Mouse (Mus musculus): ENCODE data around the gene Ppid. TPM values are rescaled to one million over a fixed set of nuclear protein-coding genes. Genes with fewer than 3 reads are reported as not detected.
A peak's percentile ranks its signal among the peaks of the same experiment; 100 is the strongest.

Gene Ppid
- polyA plus RNA-seq, 1 experiment: 9.6 TPM

- Histone ChIP-seq H3K4me1 (ENCODE audit: control insufficient read depth, insufficient read depth, low read length) (peaks cover 22% of the 10 kb centered on the region), H3K4me3 (ENCODE audit: insufficient read depth, low read depth, low read length) (no peak overlapping the region), H3K27ac (ENCODE audit: insufficient read depth, low read depth, low read length) (no peak overlapping the region), H3K36me3 (ENCODE audit: control insufficient read depth, insufficient read depth, low read length) (no peaks in the 10 kb centered on the region; the same call in none of the 2 replicates), H3K27me3 (replicated peaks; ENCODE audit: control insufficient read depth, insufficient read depth, low read length) (no peaks in the 10 kb centered on the region)
- no peak for DNase-seq
- TF ChIP-seq POLR2A (IDR thresholded peaks at IDR 0.05; ENCODE audit: low read depth, low read length) (no peak), CTCF (conservative IDR thresholded peaks at IDR 0.05; ENCODE audit: insufficient read depth, insufficient read length, low read depth, low read length) (no peak)
- WGBS: 71% methylated on average over 6 of the region's 6 CpGs
These were observed 36.1 kb upstream of the Ppid start for GRCm38 (mm10) chr3:79555061-79555460.

GRCm38 (mm10) chr3:79559021-79559772 is 31.9 kb upstream of the Ppid start:
- WGBS: 26% methylated on average over 9 of the region's 9 CpGs
- peak; percentile 95 for DNase-seq

GRCm38 (mm10) chr3:79559773-79560045 is 31.4 kb upstream of the Ppid start:
- 6% methylated on average over 5 of the region's 5 CpGs for WGBS
- H3K27me3 ChIP-seq (replicated peaks; ENCODE audit: control insufficient read depth, insufficient read depth, low read length): no peaks in the 10 kb centered on the region
- peak overlapping the region; percentile 72 for H3K27ac ChIP-seq (ENCODE audit: insufficient read depth, low read depth, low read length)
- peaks cover 24% of the 10 kb centered on the region for H3K4me1 ChIP-seq (ENCODE audit: control insufficient read depth, insufficient read depth, low read length)
- H3K4me3 ChIP-seq (ENCODE audit: insufficient read depth, low read depth, low read length): no peak overlapping the region
- no peaks in the 10 kb centered on the region; the same call in 1 of the 2 replicates for H3K36me3 ChIP-seq (ENCODE audit: control insufficient read depth, insufficient read depth, low read length)
- TF ChIP-seq POLR2A (IDR thresholded peaks at IDR 0.05; ENCODE audit: low read depth, low read length): no peak
- no peak for TF ChIP-seq CTCF (conservative IDR thresholded peaks at IDR 0.05; ENCODE audit: insufficient read depth, insufficient read length, low read depth, low read length)
- peak; percentile 94 for DNase-seq

More at GRCm38 (mm10) chr3:79559021-79559772, 31.9 kb upstream of the Ppid start:
- peak overlapping the region; percentile 72 for H3K27ac ChIP-seq (ENCODE audit: insufficient read depth, low read depth, low read length)
- no peaks in the 10 kb centered on the region for H3K27me3 ChIP-seq (replicated peaks; ENCODE audit: control insufficient read depth, insufficient read depth, low read length)
- TF ChIP-seq POLR2A (IDR thresholded peaks at IDR 0.05; ENCODE audit: low read depth, low read length): no peak
- TF ChIP-seq CTCF (conservative IDR thresholded peaks at IDR 0.05; ENCODE audit: insufficient read depth, insufficient read length, low read depth, low read length): 0 out of 2 replicates have a peak, but pooled peaks have one; percentile 23
- H3K4me1 ChIP-seq (ENCODE audit: control insufficient read depth, insufficient read depth, low read length): peaks cover 24% of the 10 kb centered on the region
- no peaks in the 10 kb centered on the region for H3K36me3 ChIP-seq (ENCODE audit: control insufficient read depth, insufficient read depth, low read length)
- H3K4me3 ChIP-seq (ENCODE audit: insufficient read depth, low read depth, low read length): no peak overlapping the region

GRCm38 (mm10) chr3:79560555-79560954 is 30.6 kb upstream of the Ppid start:
- 70% methylated on average over 6 of the region's 6 CpGs for WGBS
- peak; percentile 89 for DNase-seq
- no peak overlapping the region for H3K4me3 ChIP-seq (ENCODE audit: insufficient read depth, low read depth, low read length)
- no peak for TF ChIP-seq CTCF (conservative IDR thresholded peaks at IDR 0.05; ENCODE audit: insufficient read depth, insufficient read length, low read depth, low read length)
- TF ChIP-seq POLR2A (IDR thresholded peaks at IDR 0.05; ENCODE audit: low read depth, low read length): no peak
- peak overlapping the region; percentile 72; the same call in 1 of the 2 replicates for H3K27ac ChIP-seq (ENCODE audit: insufficient read depth, low read depth, low read length)
- no peaks in the 10 kb centered on the region for H3K27me3 ChIP-seq (replicated peaks; ENCODE audit: control insufficient read depth, insufficient read depth, low read length)
- H3K36me3 ChIP-seq (ENCODE audit: control insufficient read depth, insufficient read depth, low read length): no peaks in the 10 kb centered on the region; the same call in 1 of the 2 replicates
- peaks cover 24% of the 10 kb centered on the region for H3K4me1 ChIP-seq (ENCODE audit: control insufficient read depth, insufficient read depth, low read length)

GRCm38 (mm10) chr3:79561784-79562715 is 29.1 kb upstream of the Ppid start:
- no peaks in the 10 kb centered on the region; the same call in 1 of the 2 replicates for H3K36me3 ChIP-seq (ENCODE audit: control insufficient read depth, insufficient read depth, low read length)
- no peak overlapping the region for H3K4me3 ChIP-seq (ENCODE audit: insufficient read depth, low read depth, low read length)
- no peaks in the 10 kb centered on the region for H3K27me3 ChIP-seq (replicated peaks; ENCODE audit: control insufficient read depth, insufficient read depth, low read length)
- DNase-seq: no peak
- no peak for TF ChIP-seq CTCF (conservative IDR thresholded peaks at IDR 0.05; ENCODE audit: insufficient read depth, insufficient read length, low read depth, low read length)
- no peak for TF ChIP-seq POLR2A (IDR thresholded peaks at IDR 0.05; ENCODE audit: low read depth, low read length)
- H3K27ac ChIP-seq (ENCODE audit: insufficient read depth, low read depth, low read length): peak overlapping the region; percentile 88
- WGBS: 63% methylated on average over 10 of the region's 10 CpGs
- H3K4me1 ChIP-seq (ENCODE audit: control insufficient read depth, insufficient read depth, low read length): peaks cover 20% of the 10 kb centered on the region

- H3K4me1 ChIP-seq (ENCODE audit: control insufficient read depth, insufficient read depth, low read length): peaks cover 15% of the 10 kb centered on the region
- no peaks in the 10 kb centered on the region for H3K27me3 ChIP-seq (replicated peaks; ENCODE audit: control insufficient read depth, insufficient read depth, low read length)
- H3K4me3 ChIP-seq (ENCODE audit: insufficient read depth, low read depth, low read length): no peak overlapping the region
- WGBS: 74% methylated on average over 2 of the region's 2 CpGs
- DNase-seq: no peak
- peak overlapping the region; percentile 13; the same call in 1 of the 2 replicates for H3K27ac ChIP-seq (ENCODE audit: insufficient read depth, low read depth, low read length)
- H3K36me3 ChIP-seq (ENCODE audit: control insufficient read depth, insufficient read depth, low read length): no peaks in the 10 kb centered on the region; the same call in 1 of the 2 replicates
- no peak for TF ChIP-seq POLR2A (IDR thresholded peaks at IDR 0.05; ENCODE audit: low read depth, low read length)
- TF ChIP-seq CTCF (conservative IDR thresholded peaks at IDR 0.05; ENCODE audit: insufficient read depth, insufficient read length, low read depth, low read length): no peak
These were observed 27.6 kb upstream of the Ppid start for GRCm38 (mm10) chr3:79563511-79563910.

All from kidney, adult 2 months (tissue).